Mouse (Mus musculus): ENCODE data around the gene Myo1h.

Gene Myo1h

DNA sequence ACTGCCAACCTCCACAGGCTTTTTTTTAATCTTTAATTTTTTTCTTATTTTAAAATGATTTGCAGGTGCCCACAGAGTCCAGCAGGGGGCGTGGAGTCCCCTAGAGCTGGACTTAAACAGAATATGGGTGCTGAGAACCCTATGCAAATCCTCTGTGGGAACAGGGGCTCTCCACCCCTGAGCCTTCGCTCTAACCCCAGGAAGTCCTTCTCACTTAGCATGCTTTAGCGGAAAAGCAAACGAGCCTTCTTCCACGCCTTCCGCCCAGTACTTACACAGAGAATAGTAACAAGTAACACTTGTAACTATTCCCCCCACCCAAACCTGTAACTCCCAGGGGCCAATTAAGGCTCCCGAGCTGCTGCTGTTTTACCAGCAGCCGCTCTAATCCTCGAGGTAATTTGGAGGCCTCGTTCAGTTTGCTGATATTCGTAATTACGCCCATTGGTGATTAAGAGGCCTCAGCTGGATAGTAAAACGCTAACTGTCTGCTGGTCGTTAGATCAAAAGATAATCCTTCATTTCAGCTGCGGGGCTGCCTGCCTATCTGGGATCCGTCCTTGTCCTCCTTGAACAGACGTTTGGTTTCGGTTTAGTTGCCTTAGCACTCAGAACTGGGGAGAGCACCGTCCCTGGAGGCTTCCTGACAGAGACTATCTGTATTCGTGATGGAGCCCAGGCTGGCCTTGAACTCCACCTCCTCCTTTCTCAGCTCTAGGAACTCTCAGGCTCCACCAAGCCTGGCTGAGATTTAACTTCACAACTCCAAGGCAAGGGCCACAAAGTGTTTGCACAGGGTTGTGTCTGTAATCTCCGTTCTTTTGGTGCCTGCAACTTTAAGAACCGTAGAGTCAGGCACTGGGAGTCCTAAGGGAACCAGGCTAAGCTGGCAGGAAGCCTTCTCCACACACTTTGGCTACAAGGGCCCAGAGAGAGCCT is 8.0 kb downstream of the Myo1h start:
- peak in 1 of 2 experiments; percentile 47 for DNase-seq (ENCODE audit: low spot score in 2 of 2)

DNA sequence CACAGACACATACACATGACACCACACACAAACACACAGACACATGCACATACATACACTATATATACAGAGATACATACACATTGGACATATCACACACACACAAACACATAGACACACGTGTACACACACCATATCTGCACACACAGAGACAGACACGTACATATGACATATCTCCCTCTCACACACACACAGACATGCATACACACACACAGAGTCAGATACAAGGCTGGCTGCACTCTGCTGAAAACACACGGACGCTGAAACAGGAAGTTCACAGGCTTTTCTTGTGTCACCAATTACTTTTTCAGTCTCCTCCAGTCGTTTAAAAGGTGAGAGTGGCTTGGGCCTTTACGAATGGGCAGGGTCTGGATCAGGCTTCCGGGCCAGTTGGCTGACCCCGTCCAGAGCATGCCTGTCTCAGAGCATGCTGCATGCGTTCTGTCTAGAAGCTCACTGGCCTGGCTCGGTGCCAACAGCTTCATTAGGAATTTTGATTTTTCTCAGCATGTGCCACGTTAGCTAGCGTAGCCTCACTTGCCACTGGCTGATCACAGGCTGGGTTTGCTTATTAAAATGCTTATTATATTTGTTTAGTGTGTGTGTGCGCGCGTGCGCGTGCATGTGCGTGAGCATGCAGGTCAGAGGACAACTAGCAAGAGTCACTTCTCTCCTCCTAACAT is 9.4 kb downstream of the Myo1h start:
- DNase-seq (ENCODE audit: low spot score in 2 of 2), result no peak

DNA sequence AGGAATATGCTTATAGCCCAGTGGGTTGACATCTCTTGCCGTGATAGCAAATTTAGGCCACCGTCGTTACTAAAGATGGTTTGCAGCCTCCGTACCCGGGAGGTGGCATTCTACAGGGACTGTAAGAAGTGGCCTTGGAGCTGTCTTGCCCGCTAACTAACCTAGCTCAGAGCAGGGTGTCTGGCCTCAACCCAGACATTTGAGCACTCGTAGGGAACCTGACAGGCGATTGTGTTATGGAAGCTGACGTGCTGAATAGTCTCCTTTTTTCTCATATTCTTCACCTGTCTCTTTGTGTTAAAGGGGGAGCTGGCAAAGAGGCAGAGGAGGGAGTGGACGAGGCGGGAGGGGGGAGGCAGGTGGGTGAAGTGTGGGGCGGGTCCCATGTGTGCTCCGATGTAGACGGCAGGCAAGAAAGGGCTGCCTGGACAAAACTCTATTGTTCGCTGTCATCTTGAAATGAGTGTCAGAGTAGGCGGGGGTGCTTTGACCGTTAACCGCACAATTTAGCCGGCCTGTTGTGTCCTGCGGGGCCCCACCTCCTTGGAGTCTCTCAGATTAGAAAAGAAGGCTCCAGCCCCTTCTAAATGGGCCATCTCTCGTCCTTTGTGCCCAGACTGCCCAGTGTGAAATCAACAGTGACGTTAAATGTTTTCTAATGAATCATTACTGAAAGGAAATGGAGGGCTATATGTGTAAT is 10.3 kb downstream of the Myo1h start:
- no peak for DNase-seq (ENCODE audit: low spot score in 2 of 2)

DNA sequence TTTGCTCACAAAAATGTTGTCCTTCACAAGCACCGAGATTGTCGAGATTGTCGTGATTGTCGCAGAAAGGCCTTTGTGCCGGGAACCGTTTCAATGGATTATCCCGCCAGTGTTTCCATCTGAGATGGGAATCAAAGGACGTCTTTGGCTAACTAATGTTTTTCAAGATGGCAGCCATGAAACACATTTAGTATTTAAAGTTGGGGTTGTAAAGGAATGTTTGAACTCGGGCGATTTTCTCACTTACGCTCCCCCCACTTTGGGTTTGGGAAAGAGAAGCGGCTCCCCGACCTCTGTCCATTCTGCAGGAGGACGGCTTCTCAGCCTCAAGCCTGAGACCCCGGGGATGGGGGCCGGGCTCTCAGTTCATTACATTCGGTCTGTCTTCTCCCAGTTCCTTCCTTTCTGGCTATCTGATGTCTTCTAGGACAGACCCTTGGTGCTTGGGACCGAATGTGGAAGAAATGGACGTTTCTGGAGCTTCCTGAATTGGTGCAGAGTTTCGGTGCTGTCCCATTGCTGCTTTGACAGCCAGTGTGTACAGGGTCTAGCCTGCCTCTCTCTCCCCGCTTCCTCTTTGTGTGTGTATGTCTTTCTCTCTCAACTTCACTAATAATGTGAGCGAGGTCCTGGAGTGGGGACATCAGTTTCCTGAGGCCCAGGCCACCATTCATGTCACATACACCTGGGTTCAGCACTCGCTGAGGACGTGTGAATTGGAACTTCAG is 11.1 kb downstream of the Myo1h start:
- DNase-seq (ENCODE audit: low spot score in 2 of 2), result no peak

DNA sequence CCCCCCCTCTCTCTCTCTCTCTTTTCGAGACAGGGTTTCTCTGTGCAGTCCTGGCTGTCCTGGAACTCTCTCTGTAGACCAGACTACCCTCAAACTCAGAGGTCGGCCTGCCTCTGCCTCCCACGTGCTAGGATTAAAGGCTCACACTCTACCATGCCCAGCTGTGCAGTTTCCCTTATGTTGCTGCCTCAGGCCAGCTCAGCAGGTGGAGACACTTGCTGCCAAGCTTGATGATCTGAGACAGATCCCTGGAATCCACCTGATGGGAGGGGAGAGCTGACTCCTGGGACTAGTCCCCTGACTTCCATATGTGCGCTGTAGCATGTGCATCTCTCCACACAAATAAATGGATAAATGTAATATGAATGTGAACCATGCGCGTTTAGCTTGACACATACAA is 14.2 kb downstream of the Myo1h start:
- DNase-seq (ENCODE audit: low spot score in 2 of 2), result no peak

DNA sequence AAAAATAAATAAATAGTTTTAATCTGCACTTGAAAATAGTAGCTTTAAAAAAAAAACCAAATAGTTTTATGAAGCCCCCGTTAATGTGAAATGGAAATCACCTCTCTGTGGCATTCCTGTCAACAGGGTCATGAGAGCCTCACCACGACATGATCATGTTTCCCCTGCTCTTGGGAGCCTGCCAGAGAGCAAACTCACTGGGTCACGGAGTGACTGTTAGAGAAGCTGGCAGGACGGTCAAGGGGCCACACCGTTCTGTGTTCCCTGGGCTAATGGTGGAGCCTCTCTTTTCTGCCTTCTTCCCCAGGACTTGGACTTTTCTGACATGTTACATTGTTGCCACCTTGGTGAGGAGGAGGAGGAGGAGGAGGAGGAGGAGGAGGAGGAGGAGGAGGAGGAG is 17.5 kb downstream of the Myo1h start:
- DNase-seq (ENCODE audit: low spot score in 2 of 2), result no peak

DNA sequence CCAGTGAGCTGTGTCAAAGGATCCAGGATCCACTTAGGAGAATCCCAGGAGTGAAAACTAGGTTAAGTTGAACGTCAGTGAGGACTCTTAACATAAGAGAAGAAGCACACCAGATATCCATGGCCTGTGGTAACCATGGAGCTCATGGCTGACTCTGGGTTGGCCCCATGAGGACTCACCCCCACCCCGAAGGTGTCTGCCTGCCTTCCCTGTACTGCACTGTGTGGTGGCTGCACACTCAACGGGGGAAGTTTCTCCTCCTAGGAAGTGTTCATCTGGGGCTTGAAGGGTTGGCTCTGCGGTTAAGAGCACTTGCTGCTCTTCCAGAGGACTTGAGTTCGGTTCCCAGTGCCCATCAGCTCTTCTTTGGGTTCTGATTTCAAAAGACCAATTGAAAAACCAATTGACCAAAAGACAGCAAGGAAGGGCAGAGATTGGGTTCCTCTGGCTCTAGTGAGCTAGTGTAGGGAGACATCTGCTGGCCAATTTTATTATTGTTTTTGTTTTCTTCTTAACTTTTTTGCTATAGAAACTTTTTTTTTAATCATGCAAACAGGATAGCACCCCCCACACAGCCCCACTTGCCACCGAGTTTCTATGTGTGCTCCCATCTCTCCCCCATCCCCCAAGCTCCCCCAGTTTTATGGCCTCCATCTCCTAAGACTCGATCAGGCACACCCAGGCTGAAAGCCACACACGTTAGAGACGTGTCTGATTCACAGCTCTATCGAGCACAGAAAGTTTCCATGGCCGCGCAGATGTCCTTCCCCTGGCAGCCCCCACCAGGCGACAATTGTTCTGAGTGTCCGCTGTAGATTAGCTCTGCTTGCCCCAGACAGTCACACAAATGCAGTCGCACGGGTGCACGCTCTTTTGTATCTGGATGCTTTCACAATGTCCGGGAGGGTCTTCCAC is 20.1 kb downstream of the Myo1h start:
- no peak for DNase-seq (ENCODE audit: low spot score in 2 of 2)

DNA sequence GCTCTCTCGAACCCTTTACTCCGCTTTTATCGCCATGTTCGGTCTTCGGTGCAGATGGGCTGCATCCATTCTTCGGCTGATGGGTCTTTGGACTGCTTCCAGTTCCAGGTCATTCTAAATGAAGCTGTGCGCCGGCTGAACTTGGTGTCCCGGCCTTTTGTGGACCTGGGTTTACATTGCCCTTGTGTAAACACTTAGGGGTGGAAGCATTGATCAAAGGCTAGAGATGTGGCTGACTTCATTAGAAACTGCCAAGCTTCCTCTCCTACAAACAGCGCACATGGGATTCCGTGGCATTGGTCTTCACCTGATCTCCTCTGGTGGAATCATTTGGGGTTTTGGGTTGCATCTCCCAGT is 20.7 kb downstream of the Myo1h start:
- no peak for DNase-seq (ENCODE audit: low spot score in 2 of 2)

DNA sequence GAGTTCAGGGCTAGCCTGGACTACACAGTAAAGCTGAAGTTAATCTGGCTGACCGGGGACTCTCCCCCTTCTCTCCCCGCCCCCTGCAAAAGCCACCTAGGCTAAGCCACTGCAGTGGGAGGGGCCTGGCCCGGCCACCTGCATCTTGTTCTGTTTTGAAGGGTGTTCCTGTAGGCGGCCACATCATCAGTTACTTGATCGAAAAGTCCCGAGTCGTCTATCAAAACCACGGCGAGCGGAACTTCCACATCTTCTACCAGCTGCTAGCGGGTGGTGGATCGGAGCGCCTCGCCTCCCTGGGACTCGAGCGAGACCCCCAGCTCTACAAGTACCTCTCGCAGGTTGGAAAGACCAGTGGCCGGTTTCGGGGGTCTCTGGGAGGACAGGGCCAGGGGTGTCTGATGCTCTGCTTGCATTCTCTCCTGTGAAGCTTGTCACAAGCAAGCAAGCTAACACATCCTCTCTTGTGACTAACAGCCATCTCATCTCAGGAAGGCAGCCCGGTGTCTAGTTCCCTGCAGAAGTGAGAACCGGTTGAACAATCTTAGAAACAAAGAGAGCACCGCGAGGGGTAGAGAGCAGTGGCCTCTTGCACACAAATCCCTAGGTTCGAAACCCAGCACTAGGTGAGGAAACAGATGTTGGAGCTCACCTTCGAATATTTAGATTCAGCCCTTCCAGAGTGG is 34.3 kb downstream of the Myo1h start:
- DNase-seq (ENCODE audit: low spot score in 2 of 2), result no peak

DNA sequence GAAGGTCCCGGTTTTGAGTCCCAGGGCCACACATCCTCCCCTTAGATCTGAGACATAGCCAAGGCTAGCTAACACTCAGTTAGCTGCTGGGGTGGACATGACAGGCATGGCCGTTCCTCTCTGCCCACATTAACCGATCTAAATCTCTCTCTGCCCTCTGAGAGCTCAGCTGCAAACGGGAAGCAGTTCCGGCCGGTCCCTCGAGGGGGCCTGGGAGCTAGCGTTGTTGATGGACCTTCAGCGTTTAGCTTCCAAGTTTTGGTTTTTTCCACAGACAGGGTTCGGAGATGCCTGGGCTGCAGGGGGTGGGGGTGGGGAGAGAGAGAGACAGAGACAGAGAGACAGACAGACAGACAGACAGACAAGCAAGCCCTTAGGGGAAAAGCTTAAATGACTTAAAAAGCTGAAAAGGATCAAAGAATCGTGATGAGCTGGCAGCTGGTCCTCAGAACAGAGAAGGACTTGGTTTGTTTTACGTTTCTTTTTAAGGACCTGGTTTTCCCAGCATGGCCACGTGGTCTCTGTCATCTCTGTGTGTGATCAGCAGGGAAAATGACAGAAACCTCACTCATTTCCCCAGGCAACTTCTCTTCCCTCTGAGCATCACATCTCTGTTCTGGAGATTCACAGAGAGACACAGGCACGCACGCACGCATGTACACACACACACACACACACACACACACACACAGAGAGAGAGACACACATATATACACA is 35.0 kb downstream of the Myo1h start:
- peak in 1 of 2 experiments; percentile 10 for DNase-seq (ENCODE audit: low spot score in 2 of 2)

DNA sequence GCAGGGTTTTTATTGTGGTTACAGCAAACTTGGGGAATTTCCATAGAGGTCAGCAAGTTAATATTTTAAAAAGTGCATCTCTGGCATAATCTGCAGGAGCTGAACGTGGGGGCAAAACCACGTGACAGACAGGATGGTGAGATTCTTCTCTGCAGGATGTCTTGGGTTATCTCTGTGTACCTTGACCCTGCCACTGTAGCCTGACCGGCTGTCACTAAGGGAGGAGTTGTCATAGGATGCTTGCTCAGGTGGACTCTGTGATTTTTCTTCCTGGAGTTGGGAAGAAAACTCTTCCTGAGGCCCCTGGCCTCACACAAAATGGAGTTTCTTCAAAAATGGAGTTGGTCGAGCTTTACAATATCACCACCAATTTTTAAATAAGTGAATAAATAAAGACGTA is 54.0 kb downstream of the Myo1h start:
- no peak for DNase-seq (ENCODE audit: low spot score in 2 of 2)

DNA sequence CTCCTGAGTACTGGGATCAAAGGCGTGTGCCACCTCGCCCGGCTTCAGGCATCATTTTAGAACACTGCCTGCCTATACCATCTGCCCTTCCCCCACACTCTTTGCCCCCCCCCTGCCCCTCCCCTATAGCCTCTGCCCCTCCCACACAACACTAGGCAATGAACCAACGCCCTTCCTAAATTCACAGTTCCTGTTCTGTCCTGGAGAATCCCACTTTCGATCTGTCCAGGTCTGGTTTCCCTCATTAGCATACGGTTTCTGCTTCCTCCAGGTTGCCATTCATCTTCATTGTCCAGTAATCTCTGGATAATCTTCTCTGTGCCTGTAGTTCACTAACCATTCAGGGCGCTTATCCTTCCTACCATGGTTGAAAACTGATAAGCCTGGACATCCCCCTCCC is 54.6 kb downstream of the Myo1h start:
- no peak for DNase-seq (ENCODE audit: low spot score in 2 of 2)

DNA sequence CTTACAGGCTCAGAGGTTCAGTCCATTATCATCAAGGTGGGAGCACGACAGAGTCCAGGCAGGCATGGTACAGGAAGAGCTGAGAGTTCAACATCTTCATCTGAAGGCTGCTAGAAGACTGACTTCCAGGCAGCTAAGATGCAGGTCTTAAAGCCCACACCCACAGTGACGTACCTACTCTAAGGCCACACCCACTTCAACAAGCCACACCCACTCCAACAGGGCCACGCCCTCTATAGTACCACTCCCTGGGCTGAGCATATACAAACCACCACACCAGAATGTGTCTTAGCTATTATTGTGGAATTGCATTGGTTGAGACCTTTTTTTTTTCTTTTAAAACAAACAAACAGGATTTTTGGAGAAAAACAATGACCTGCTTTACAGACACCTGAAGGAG is 56.6 kb downstream of the Myo1h start:
- no peak for DNase-seq (ENCODE audit: low spot score in 2 of 2)

DNA sequence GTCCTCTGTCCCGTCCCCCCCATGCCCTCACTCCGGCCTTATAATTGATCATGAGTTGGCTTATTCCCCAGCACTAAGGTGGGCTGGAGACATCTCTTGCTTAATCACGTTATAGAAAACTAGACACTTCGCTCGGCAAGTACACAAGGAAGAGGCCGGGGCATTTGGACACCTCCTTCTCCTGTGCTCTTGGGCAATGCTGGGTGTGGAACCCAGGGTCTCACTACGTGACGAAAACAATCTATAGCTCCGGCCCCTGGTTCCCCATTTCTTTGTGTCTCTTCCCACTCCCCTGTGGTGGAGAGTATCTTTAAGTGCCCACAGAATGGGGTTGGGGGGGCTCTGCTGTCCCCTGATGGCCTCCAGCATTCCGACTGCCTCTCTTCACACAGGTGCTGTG is 58.0 kb downstream of the Myo1h start:
- DNase-seq (ENCODE audit: low spot score in 2 of 2), result no peak

DNA sequence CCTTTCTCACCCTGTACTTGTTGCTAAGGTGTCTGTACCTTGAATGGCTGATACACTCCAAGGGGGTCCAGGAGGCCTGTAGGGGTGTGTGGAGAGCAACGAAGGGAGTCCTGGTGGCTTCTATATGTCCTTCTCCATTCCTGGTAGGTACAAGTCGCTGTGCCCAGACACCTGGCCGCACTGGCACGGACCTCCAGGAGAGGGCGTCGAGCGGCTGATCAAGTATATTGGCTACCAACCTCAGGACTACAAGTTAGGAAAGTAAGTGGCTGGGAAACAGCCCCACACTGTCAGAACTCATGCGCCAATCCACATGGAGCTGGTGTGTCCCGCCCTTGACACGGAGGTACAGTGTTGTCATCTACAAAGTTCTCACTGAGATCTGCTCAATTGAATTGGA is 62.5 kb downstream of the Myo1h start:
- DNase-seq (ENCODE audit: low spot score in 2 of 2), result no peak

DNA sequence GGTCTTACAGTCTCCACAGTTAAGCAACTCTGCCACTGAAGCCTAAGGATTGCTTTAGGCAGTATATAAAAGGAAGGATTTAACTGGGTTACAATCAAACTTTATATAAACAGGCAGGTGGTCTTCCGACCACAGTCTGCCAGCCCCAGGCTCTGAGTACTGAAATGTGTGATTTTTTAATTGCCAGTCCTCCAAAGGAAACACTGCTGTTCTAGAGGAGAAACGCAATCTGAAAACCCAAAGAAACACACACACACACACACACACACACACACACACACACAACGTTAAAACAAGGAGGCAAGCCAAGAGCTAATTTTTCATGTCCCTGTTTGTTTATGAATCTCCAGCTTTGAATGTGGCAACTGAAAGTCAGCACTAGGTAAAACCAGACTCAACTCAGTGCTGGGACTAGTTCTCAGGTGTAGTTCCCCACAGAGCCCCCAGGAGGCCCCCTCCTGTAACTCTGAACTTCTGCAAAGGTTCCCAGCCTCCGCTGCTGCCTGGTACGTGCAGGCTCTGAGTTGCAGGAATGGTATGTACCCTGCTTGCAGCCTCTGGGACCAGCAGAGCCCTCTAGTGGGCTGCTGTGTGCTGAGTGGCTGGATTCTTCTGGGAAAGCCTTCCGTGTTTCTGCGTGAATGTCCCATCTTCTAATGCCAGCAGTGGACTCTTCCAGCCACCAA is 67.4 kb downstream of the Myo1h start:
- DNase-seq (ENCODE audit: low spot score in 2 of 2), result peak; percentile 71 to 84

DNA sequence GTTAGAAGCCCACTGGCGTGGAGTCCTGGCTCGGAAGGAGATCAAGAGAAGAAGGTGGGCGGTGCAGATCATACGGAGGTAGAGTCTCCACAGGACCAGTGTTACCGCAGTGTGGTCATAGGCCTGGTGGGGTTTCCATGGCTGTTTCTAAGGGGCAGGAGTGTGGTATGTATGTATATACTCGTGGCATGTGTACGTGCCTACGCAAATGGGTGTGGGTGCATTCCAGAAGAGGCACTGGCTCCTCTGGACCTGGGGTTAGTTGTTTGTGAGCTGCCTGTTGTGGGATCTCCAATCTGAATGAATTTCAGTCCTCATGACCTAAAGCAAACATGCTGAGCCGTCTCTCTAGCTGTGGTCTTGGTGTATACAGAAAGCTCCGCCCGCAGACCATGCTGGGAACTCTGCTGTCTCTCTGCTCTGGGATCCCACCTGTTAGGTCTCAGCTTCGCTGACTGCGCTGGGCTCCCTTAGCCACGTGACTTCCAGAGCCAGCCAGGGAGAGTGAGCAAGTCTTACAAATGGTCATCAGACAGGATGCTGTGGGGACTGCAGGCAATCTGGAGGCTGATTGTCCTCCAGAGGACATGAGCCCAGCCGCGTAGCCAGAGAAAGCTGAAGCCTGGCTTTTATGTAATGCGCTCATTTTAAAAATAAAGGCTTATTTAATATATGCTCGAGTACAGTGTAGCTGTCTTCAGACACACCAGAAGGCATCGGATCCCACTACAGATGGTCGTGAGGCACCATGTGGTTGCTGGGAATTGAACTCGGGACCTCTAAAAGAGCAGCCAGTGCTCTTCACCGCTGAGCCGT is 68.2 kb downstream of the Myo1h start:
- DNase-seq (ENCODE audit: low spot score in 2 of 2), result no peak

DNA sequence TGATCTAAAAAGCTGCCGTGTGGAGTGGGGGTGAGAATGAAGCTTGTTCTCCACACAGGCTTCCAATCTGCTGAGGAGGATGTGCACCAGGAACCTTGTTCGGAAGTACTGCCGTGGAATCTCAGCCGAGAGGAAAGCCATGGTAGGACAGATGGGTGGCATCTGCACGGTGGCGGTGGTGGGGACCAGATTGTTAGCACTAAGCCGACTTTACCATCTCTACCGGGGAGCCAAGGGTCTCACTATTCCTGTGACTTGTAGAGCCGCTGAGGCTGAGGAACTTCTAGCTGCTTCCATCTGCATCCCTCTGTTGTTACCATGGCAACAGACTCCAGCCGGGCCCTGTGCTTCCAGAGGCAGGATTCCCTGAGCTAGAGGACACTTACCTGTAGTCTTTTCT is 69.9 kb downstream of the Myo1h start:
- DNase-seq (ENCODE audit: low spot score in 2 of 2), result no peak
